Mouse (Mus musculus): ENCODE results near the gene 1700001C02Rik.
A peak's percentile ranks its signal among the peaks of the same experiment; 100 is the strongest.

1700001C02Rik gene

GRCm38 (mm10) chr5:30494606-30495005 is 28.8 kb downstream of the 1700001C02Rik start:
- no peak for DNase-seq (ENCODE audit: low read depth, low spot score)

DNA sequence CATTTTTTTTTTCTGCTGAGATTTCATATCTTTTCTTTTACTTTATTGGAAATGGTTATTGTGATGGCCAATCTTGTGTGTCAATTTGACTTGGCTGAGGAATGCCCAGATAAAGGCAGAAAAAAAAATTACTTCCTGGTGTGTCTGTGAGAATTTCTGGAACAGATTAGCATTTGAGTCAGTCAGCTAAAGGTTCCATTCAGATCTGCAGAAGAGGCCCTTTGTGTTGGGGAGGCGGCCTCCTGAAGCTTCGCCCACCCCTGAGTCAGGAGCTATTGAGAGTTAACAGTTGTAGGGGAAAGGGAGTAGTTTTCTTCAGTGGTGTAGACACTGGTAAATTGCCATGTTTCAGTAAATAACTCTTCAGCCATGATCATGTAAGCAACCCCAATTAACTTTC is 29.4 kb downstream of the 1700001C02Rik start:
- no peak for DNase-seq (ENCODE audit: low read depth, low spot score)

DNA sequence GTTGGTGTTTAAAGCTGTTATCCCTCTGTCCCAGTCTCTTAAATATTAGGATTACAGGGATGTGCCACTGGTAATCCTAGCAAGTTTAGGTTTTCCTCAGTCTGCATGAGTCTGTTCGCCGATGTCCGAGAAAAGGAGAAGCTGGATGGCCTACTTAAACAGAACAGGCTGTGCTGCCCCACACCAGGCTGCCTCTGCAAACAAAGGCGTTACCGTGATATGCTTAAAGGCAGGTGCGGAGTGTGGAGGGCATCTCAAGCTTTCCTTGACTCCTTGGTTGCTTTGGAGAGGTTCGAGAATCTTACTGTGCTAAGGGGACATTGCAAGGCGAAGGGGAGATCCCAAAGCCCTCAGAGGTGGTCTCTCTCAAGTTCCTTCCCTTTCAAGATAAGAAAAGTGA is 31.0 kb downstream of the 1700001C02Rik start:
- DNase-seq (ENCODE audit: low read depth, low spot score): no peak

DNA sequence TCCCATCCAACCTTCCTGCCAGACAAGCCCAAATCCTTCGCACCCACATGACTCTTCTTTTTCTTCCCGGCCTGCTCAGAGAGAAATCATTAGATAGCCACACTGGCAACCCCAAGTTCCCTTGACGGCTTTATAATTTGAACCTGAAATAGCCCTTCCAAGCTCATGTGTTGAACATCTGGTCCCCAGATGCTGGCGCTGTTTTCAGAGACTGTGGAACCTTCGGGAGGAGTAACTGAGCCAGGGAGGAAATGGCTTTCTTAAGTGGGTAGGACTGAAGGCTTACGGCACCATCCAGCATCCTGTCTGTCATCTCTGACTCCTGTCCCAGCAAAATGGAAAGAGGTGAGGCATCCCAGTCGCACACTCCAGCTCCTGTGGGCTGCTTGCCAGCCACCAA is 31.5 kb downstream of the 1700001C02Rik start:
- no peak for DNase-seq (ENCODE audit: low read depth, low spot score)

DNA sequence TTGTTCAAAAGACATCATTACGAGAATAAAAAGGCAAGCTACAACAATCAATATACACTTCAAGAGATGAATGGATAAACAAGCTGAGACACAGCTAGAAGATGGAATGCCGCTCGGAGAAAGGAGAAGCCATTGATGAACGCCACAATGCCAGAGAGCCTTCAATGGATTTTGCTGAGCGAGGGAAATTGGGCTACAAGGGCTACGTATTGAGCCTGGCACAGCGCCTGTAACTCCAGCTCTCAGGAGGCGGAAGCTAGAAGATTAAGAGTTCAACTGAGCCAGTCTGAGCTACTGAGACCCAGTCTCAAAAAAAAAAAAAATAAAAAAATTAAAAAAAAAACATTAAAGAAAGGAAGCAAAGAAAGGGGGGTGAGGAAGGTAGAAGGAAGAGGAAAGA is 47.3 kb downstream of the 1700001C02Rik start:
- DNase-seq (ENCODE audit: low read depth, low spot score): no peak

DNA sequence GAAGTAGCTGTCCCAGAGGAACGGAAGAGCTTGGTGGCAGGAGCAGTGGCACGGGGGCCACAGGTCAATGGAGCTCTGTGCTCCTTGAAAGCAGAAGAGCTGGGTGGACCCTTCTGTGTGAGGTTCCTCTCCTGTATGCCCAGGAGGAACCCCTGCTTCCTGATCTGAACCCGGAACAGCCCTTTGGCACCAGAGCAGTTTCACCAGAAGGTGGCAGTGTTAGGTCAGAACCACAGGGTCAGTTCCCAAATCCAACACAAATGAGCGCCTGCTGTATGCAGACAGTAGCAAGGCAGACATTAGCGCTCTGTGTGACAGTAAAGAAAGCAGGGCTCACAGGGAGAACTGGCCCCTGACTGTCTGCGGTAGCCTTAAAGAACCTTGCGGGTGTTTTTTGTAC is 50.5 kb downstream of the 1700001C02Rik start:
- no peak for DNase-seq (ENCODE audit: low read depth, low spot score)

DNA sequence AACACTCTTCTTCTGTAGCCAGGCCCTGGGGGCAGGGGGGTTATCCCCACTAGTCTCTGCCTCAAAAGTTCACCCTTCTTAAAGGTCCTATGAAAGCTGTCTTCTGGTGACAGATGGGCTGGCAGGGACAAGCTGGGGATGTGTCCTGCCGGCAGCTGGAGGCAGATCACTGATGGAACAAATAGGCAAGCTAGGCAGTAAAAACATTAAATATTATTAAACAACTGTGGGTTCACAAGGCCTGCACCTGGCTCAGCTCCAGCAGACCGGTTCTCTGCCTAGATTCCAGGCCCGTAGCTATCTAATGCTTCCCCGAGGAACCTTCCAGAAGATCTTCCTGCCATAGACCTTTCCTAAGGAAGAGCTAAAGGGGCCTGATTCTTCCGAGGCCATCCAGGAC is 52.3 kb downstream of the 1700001C02Rik start:
- no peak for DNase-seq (ENCODE audit: low read depth, low spot score)

DNA sequence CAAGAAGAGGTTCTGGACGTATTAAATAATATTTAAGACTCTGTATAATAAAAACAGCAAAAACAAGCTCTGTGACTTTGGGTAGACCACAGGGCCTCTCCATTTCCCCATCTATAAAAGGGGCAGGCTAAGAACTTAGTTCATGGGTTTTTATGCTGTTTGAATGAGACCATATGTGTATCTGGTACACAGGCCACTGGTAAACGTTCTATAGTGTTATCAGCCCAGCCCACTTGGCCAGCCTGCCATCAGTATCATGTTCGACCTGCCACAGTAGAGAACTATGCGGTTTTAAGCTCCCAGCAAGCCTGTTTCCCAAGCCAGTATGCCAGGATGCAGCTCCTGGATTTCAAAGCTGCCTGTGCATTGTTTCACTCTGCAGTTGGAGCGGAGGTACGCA is 52.7 kb downstream of the 1700001C02Rik start:
- DNase-seq (ENCODE audit: low read depth, low spot score): no peak

DNA sequence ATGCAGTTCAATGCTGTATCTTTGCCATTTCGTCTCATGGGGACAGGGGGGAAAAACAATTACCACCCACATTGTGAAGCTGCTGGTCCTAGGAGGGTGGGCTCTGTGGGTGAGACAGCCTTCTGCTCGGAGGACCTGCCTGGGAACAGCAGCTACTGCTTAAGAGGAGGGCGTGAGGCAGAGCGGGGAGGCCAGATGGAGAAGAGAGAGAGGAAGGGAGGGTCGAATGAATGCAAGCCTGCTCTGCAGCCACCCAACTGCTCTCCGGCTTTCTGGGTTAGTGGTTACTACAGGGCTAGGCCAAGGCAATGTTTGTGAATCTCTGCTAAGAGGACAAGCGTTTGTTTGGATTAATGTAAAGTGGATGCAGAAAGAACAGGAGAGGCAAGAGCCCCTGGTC is 53.6 kb downstream of the 1700001C02Rik start:
- no peak for DNase-seq (ENCODE audit: low read depth, low spot score)

DNA sequence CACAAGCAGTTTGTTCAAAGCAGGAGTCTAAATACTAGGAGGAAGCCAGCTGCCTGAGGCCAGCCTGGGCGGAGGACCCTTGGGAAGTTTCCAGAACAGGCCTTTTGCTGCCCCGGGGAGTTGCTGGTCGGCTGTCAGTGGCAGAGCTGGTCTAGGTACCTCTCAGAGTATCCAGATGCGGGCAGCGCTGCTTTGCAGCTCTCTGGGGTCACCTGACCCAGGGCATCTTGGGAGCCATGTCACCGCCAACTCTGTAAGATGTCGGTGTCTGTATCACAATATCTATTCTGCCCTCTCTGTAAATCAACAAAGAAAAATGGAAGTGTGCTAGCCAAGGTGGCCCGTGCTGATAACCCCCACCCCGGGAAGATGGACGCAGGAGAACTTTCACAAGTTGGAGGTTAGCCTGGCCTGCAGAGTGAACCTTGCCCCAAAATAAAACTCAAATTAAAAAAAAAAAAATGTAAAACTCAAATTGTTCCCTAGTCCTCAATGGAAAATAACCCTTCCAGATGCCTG is 54.4 kb downstream of the 1700001C02Rik start:
- DNase-seq (ENCODE audit: low read depth, low spot score): no peak

- no peak for DNase-seq (ENCODE audit: low read depth, low spot score)
Measured at GRCm38 (mm10) chr5:30522406-30522805, 56.6 kb downstream of the 1700001C02Rik start.

DNA sequence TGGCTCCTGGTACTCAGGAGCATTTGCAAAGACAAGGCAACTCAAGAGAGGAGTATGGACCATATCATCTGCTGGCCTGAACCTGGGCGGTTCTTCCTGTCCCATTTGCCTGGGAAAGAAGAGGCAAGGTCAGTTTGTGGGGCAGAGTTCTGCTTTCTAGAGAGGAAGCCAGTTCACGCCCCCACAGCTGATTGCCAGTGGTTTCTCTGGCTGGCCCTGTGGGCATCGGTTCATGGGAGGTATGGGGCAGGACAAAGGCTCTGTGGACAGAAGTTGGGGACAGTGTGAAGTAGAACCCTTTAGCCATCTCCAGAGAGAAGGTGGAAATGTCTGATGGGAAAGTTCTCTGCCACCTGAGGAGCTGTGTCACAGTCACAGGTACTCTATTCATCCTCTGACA is 57.3 kb downstream of the 1700001C02Rik start:
- no peak for DNase-seq (ENCODE audit: low read depth, low spot score)

DNA sequence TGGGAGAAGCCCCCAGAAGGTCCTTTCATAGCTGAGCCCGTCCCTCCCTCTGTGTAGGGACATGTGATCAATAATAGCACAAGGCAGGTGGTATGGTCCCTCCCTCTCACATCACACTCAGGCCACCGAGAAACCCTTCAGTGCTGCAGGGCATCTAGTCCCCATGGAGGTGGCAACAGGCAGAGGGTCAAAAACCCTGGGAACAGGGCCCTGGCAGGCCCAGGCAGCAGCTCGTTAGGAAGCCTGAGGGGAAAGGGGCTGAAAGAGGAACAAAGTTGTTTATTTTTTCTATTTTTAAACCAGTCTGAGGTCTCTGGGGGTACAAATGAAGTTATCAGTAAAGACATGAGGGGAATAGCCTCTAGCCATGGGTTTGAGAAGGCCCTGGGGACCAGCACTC is 58.4 kb downstream of the 1700001C02Rik start:
- no peak for DNase-seq (ENCODE audit: low read depth, low spot score)

- DNase-seq (ENCODE audit: low read depth, low spot score): peak; percentile 20
Measured at GRCm38 (mm10) chr5:30525920-30526836, 60.3 kb downstream of the 1700001C02Rik start.

- no peak for DNase-seq (ENCODE audit: low read depth, low spot score)
Measured at GRCm38 (mm10) chr5:30527129-30527528, 61.3 kb downstream of the 1700001C02Rik start.

- DNase-seq (ENCODE audit: low read depth, low spot score): no peak
Measured at GRCm38 (mm10) chr5:30528906-30529305, 63.1 kb downstream of the 1700001C02Rik start.

Measured in brain, embryonic 18.5 days (tissue).